Mouse (Mus musculus) monocyte, adult 2 months (primary cell): ENCODE results near the gene Ano1.

Experiments used
- DNase-seq, 2 experiments: peaks; one replicate each; pipeline ENCODE4 v3.0.0; 2022; ENCODE audit warnings: low spot score in 2 of 2, low read depth in 1 of 2

The Ano1 gene

GRCm38 (mm10) chr7:144768845-144769244, 17.1 kb upstream of the Ano1 start:
- DNase-seq, result no peak

- no peak for DNase-seq
These were observed 12.9 kb upstream of the Ano1 start for GRCm38 (mm10) chr7:144764537-144765282.

DNA sequence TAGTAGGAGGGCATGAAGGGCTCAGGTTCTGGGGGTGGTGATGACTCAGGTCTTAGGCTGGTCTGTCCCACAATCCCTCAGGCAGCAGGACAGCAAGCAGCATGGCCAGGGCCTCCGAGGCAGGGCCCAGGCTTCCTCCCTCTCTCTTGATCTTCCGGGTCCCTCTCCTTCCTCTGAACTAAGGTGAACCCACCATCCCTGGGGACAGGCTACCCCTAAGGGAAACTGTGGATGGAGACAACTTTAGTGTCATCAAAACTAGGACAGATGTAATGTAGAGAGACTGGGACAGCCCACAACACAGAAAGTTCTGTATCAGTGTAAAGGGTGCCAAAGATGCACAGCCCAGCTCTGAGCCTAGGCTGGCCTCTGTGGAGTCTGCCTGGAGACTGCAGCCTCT, 12.2 kb upstream of the Ano1 start:
- no peak for DNase-seq

DNA sequence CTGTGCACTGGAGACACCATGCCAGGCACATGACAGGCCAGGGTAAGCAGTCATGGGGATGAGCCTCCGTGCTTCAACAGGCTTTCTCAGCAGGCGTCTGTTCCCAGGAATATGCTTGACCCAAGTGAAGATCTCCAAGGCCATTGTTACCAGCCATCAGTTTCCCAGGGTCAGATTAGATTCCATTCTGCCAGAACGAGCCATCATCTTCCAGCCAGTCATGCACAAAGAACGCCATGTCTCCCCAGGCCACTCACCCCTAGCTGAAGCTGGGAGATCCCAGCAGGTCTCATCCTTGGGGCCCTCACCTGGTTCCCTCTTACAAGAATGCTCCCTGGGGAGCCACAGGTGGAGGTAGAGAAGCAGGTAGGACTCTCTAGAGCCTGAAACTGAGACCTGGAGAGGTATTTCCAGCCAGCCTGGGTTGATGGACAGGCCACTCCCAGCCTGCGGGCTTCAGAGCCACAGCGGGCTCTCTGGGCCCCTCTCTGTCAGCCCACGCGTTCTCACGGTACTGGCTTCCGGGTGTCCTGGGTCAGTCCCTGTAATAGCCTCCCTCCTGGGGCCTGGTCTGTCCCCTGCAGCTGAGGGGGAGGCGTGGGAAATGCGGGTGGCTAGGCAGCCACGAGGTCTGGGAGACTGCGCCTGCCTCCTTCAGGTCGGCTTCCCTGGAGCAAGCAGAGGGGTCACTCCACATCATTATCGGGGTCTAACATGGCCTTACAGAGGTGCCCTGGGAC, 10.9 kb upstream of the Ano1 start:
- DNase-seq, result no peak

DNA sequence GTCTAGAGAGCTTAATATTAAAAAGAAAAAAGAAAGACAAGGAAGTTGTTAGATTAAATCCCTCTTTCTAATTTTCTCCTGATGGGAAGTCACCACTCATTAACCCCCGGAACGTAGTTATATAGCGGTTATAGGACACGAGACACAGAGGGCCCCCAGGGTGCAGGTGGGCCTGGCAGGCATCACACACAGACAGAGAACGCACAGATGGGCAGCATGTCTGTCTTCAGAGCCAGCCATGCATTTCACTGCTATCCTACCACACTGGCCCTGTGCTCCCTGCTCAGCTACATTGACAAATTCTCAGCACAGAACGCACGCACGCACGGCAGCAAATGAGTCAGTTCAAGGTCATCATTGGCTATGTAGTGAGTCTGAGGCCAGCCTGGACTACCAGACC, 8.5 kb upstream of the Ano1 start:
- DNase-seq, result no peak

DNA sequence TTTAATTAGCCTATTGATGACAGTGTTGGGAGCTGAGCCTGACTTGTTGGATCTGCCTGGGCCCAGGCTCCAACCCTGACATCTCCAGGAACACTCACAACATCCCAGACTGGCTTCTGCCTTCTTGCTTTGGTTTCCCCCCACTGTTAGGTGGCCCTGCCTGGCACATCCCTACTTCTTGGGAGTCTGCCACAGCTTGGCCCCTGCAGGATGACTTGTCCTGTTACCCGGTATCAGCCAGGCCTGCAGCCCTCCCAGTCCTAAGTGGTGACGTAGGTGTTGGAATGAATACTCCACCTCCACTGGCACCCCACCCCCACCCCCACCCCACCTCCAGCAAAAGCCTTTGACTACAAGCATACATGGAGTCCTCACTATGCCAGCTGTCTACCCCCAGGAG, 7.7 kb upstream of the Ano1 start:
- no peak for DNase-seq

GRCm38 (mm10) chr7:144755511-144756378, 4.0 kb upstream of the Ano1 start:
- DNase-seq, result no peak

GRCm38 (mm10) chr7:144754722-144755121, 2.9 kb upstream of the Ano1 start:
- no peak for DNase-seq

GRCm38 (mm10) chr7:144753657-144754031, 1.9 kb upstream of the Ano1 start:
- no peak for DNase-seq

DNA sequence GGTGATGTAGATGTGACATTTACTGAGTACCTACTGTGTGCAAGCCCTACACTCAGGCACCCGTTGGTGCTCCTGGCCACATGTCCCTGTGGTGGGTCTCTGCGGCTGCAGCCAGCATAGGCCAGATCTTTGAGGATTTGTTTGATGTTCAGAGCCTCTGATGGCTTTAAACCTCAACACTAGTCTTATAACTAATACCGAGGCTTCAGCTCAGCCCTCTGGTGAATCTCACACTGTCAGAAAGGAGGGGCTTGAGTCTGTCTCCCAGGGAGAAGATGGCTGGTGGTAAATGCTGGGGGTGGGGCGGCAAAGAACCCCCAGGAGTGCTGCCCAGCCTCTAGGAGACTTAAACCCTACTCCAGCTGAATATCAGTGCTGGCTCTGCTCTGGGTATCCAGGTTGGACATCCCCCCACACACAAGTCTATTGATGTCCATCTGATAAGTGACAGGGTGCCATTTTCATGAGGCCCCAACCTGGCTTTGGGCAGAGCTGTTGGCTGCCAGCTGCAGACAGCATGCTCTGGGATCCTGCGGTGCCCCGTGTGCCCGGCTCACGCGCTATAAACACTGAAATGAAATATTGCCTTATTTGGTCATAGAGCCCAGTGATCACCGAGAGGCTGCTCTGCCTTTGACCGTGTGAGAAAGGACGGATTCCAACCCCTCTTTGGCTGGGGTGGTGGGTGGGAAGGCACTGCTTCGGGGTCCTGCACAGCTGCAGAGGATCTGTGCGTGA, 1.3 kb upstream of the Ano1 start:
- DNase-seq, result no peak

DNA sequence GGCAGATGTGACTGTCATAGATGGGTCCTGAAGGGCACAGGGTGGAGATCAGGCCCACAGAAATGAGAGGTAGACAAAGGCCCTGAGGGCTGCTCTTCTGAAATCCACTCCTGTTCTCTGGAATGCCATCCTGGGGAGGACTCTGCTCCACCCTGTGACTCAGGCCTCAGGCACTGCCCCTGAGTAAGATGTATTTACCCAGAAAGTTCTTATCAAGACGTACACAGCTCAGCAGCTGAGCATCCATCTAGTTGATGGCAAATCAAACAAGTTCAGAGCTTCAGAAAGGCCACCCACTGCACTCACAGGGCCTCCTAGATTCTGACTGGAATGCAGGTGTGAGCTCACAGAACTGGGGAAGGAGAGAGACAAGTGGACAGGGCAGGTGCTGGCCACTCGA, 4.0 kb downstream of the Ano1 start:
- DNase-seq, result no peak

DNA sequence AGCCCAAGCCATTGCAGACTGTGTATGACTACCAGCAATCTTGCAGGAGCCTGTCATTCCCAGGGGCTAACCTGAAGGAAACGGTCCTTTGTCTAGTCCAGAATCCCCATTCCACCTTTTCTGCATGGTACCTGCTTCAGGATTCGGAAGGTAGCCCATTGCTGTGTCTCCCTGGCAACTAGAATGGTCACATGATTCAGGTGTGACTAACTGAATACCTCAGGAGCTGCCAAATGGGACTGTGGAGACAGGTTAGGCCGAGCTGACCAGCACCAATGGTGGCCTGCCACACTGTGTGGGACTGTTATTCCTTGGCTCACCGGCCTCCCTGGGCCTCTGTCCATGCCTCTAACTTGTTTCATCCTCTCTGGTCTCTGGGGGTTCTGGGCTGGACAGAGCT, 5.3 kb downstream of the Ano1 start:
- DNase-seq, result no peak

- no peak for DNase-seq
These were observed 7.9 kb downstream of the Ano1 start for GRCm38 (mm10) chr7:144743874-144744273.

- no peak for DNase-seq
These were observed 11.1 kb downstream of the Ano1 start for GRCm38 (mm10) chr7:144740643-144741042.

DNA sequence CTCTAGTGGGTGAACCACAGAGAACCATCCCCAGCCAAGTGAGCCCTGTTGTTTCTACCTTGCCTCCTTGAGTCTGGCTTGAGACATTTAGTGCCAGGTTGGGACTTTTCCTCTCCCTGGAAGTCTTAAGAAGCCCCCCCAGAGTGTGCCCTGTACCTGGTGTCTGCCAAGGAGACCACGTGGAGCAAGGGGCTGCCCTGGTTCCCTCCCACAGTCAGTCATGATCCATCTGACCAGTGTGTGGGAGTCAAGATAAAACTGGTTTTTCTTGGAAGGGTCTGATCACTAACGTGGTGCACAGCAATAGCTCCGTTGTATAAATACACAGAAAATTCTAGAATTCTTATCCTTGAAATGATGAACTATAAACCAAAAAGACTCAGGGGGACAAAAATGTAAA, 12.0 kb downstream of the Ano1 start:
- DNase-seq, result no peak

DNA sequence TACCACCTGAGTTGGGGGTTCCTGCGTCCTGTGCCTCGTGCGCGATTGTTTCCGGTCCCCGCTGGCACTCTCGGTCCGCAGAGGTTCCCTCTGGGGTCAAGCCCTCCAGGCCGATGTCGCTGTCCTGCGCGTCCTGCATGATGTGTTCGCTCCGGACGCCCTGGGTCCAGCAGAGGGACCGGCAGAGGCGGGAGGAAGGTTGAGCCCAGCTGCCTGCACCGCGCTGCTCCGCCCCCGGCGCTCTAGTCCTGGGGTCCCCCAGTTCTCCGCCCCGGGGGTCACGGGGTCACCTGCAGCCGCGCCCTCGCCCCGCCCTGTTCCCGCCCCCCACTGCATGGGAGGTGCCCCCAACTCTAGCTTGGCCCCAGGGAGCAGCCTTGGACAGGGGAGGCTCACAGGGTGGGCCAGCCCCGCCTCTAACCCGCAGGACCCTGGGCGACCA, 13.4 kb downstream of the Ano1 start:
- no peak for DNase-seq

DNA sequence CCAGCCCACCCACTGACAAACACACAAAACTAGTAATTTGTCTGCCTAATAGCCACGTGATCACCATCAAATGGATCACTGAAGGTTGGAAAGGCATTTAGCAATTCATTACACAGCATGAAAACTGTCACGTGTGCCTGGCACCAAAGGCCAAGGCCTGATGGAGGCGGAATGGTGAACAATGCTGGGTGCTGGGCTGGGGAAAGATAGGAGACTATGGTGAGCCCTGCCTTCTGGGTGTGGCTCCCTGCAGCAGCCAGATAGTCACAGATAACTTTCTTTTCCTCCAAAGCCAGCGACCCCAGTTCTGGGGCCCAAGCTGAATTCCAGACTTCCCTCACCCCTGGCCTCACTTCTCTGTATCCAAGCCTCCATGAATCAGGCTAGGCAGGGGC, 19.9 kb downstream of the Ano1 start:
- DNase-seq, result no peak

DNA sequence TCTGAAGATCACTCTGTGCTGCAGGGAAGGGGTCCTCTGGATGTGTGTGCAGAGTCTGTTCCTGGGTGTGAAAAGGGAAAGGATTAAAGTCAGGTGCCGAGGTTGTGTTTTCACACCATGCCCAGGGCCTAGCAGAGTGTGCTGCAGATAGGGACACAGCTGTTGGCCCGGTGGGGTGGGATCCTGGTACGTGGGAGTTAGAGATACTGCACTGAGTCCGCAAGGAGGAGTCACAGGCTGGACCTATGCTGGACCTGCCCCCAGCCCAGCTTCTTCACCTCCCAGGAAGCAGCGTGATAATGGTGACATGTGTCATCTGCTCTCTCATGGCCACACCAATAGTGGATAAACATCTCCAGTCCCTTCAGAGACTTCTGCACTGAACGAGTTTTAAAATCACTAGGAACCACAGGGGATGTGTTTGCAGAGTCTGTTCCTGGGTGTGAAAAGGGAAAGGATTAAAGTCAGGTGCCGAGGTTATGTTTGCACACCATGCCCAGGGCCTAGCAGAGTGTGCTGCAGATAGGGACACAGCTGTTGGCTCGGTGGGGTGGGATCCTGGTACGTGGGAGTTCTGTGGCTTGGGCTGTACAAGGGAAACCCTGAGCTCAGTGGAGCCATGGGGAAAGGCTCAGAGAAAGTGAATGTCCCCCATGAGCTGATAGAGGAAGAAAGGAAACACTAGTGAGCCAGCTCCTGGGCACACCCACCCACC, 20.4 kb downstream of the Ano1 start:
- no peak for DNase-seq

DNA sequence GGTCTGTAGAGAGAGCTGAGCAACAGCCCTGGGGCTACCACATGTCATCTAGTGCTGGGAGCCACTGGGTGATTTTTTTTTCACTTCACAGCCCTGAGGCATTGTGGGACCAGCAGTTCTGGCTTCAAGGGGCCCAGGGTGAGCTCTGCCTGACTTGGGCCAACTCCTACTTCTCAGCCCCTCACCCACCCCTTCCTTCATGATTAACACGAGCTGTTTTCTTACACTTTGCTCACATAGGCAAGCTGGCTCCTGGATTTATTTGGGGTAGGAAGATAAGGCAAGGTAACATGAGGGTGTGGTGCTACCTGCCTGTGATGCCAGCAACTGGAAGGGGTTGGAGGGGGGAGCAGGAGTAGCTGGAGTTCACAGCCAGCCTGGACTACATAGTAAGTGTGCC, 27.5 kb downstream of the Ano1 start:
- DNase-seq, result no peak

DNA sequence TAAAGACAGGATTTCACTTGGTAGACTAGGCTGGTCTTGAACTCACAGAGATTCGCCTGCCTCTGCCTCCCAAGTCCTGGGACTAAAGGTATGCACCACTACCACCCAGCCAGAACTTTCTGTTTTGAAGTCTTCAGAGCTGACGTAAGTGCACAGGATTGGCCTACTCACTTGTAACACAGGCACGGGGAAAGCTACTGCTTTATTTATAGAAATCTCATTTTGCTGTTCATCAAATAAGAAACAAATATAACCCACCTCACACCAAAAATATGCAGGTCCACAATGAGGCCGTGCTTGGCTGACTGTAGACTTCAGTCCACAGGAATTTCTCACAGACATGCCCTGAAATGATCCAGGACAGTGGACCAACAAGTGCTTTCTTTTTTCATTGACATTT, 31.8 kb downstream of the Ano1 start:
- DNase-seq, result no peak

GRCm38 (mm10) chr7:144717736-144718135, 34.0 kb downstream of the Ano1 start:
- DNase-seq, result no peak
